21 mouse cellular contexts compared by ENCODE assay signal in the genomic region with DNA sequence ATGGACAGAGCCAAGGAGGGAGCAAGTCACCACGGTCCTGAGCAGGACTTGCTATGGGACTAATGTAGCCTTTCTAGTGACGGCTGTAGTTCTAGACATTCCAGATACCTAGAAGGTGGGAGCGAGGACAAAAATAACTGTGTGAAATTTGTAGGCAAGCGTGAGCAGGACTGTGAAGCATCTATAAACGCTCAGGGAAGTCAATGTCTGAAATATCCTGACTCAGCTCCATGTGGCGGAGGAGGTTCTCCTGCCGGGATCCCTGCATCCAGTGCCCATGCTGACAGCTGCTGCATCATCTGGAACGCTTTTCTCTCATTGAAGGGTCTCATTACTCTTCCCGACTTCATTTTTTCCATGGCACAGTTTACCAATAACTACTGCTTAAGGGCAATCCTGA.
A peak's percentile ranks its signal among the peaks of the same experiment; 100 is the strongest.
DNase-seq lines count a peak whose midpoint lies in the region; ATAC-seq and TF ChIP-seq lines count a peak whose summit lies in the region.
"Had no signal": no experiment of that assay in that cellular context is flagged by ENCODE, and none has a peak within 500 bp of the region (broad histone marks: within the 10 kb centered on the region; RNA-seq: fewer than 3 reads in every experiment).

No protein-coding gene starts in this region.

- no peak overlapping the region for H3K27ac ChIP-seq in left cerebral cortex, adult 2 months
- H3K27ac ChIP-seq: embryonic facial prominence, embryonic 15.5 days; forebrain, embryonic 10.5 days; heart, adult 2 months; heart, embryonic 15.5 days; hindbrain, embryonic 13.5 days had no signal

- no peak overlapping the region for H3K4me3 ChIP-seq in left cerebral cortex, adult 2 months
- H3K4me3 ChIP-seq: embryonic facial prominence, embryonic 15.5 days; erythroblast, embryonic 14.5 days; forebrain, embryonic 10.5 days; heart, adult 2 months; heart, embryonic 15.5 days; hindbrain, embryonic 13.5 days had no signal

- no peak for DNase-seq in frontal cortex, postnatal 10 days (ENCODE audit: low spot score in 2 of 2)
- peak; percentile 23 to 26 for DNase-seq in left cerebral cortex, adult 2 months (ENCODE audit: extremely low spot score in 1 of 2, low spot score in 2 of 2)
- no peak for DNase-seq in left cerebral cortex, postnatal 4 days
- peak; percentile 24 to 36 for DNase-seq in left cerebral cortex, postnatal 36 days (ENCODE audit: low spot score in 2 of 2)
- DNase-seq in right cerebral cortex, postnatal 36 days (ENCODE audit: low spot score in 2 of 2) = peak; percentile 51 to 72
- no peak for DNase-seq in ovary, postnatal 36 days (ENCODE audit: low spot score)
- DNase-seq in natural killer cell, adult 2 months (ENCODE audit: low spot score in 2 of 2) = no peak
- DNase-seq: adrenal gland, postnatal 14 days; cerebellum, adult 18-20 months; cerebellum, postnatal 10 days; gastrocnemius, postnatal 14 days; heart, adult 2 months; heart, postnatal 14 days had no signal

- intact Hi-C loops in left cerebral cortex, adult 2 months (cut with DNase I) = no loop called here
- intact Hi-C loops in left cerebral cortex, postnatal 4 days (cut with DNase I) = no loop called here
- intact Hi-C loops in left cerebral cortex, postnatal 36 days (cut with DNase I) = no loop called here

- peak; percentile 64 for ATAC-seq in frontal cortex, adult (ENCODE audit: low TSS enrichment)
- ATAC-seq: activated CD4-positive, CD25-positive, alpha-beta regulatory T cell, adult 4 months; forebrain, embryonic 14.5 days had no signal

- TF ChIP-seq CTCF in left cerebral cortex, adult 2 months (IDR thresholded peaks at IDR 0.05) = no peak

Comparison
In these comparisons a context has a peak if more than half of its experiments do, and no peak if none do; other contexts are left out.
1. DNase-seq: peak in left cerebral cortex, adult 2 months (2 of 2), left cerebral cortex, postnatal 36 days (2 of 2) and right cerebral cortex, postnatal 36 days (2 of 2); none in frontal cortex, postnatal 10 days (0 of 2), left cerebral cortex, postnatal 4 days (single experiment), ovary, postnatal 36 days (single experiment) and natural killer cell, adult 2 months (0 of 2).